Mouse (Mus musculus) ZHBTc4 (cell line): ENCODE data around the gene Vldlr.

Experiments
- DNase-seq: peaks from one replicate; pipeline ENCODE4 v3.0.0-alpha.2; 2011; ENCODE audit warnings: low read depth, low spot score

Gene Vldlr

DNA sequence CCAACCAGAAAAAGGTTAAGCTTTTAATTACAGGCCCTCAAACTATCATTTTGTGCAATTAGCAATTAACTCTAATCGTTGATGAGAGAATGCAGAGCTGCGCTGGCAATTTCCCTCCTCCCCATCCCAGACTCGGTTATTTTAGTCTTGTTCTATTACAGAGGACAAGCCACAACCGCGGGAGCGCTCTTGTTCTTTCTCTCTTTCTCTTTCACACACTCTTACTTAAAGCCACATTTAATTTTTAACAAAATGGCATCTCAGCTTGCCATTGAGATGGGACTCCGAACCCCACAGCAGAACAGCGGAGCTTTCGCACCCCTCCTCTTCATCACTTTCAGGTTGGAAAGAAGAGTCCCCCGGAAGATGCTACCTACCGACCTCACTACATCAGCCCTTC is at the start of gene Vldlr:
Vldlr (plus strand) TSS at position 167 of the 400 bp plus-strand sequence.
- DNase-seq = no peak

- DNase-seq = no peak
These were observed 48.5 kb upstream of the Vldlr start for GRCm38 (mm10) chr19:27167601-27168319.

DNA sequence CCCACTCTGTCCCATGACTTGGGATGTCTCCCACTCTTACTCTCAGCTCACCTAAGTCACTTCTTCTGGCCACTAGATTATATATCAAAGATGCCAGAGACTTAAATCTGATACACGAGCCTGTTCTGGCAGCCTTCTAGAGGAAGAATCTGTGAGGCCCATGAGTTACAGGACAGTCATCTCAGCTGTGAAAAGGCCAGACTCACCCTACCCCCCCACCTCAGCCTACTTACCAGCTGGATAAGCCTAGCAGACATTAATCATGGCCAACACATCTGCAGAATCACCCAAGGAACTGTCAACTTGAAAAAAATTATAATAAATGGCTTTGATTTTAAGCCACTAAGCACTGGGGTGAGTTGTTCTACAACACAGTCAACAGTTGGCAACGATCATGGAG is 42.4 kb upstream of the Vldlr start:
- DNase-seq = no peak

DNA sequence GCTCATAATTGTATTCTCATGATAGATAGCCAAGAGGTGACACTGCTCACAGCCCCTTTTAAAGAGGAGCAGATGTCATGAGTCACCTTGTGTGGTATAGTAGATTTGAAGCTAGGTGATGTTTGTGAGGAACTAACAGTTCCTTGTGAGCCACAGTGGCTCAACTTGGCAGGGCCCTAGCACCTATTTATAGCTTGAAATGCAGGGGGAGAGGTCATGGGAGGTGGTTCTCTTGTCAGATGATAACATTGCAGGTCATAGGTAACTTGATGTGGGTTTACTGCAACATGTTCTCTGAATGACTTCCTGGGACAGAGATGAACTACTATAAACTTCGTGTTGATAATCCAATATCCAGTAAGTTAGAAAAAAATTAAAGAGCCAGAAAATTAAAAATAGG is 40.7 kb upstream of the Vldlr start:
- no peak for DNase-seq

GRCm38 (mm10) chr19:27176558-27176957 is 39.7 kb upstream of the Vldlr start:
- no peak for DNase-seq

- DNase-seq = no peak
These were observed 38.0 kb upstream of the Vldlr start for GRCm38 (mm10) chr19:27178195-27178807.

GRCm38 (mm10) chr19:27180351-27181122 is 35.7 kb upstream of the Vldlr start:
- no peak for DNase-seq

GRCm38 (mm10) chr19:27183511-27183910 is 32.8 kb upstream of the Vldlr start:
- DNase-seq = no peak

- no peak for DNase-seq
These were observed 12.5 kb upstream of the Vldlr start for GRCm38 (mm10) chr19:27203711-27204238.

- DNase-seq = no peak
These were observed 5.3 kb upstream of the Vldlr start for GRCm38 (mm10) chr19:27210991-27211390.

DNA sequence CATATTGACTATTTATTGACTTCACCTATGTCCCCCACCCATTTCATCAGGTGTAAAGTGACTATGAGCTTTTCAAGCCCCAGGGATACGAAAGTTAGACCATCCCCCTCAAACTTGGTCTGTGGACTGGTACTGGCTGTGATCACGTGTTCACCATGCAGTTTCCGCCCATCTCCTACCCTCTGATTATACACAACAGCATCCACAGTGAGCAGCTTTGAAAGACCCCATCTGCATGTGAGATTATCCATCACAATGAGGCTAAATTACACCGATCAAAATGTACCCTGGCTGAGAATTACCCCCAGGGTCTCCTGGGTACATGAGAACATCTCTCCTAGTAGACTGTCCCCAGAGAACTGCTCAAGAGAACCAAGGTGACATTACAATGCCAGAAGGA is 688 bp upstream of the Vldlr start:
- peak; percentile 23 for DNase-seq

DNA sequence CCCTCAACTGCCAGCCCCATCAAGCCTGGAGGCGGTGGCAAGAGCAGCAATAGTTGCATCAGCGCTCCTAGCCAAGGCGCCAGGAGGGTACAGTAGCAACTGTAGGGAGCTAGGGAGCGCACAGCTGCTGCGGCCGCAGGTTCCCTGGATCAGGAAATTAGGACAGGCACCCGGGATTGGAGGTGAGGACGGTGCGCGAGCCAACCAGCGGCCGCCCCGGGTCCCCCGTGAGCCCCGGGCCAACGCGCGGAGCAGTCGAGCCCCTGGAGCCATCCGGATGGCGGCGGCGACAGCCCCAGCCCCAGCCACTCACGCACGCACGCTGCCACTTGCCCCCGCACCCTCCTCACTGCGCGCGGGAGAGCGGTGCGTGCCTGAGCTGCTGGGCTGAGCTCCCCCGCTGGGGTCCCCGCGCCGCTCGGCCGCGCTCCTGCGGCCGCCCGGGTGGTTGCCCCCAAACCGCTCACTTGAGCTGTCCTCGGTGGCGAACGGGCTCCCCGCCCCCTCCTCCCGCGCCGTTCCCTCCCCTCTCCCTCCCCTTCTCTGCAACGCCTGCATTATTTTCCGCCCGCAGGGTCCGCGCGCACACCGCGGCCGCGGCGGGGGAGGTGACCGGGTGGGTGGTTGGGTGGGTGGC is 601 bp downstream of the Vldlr start:
- peak; percentile 80 for DNase-seq

DNA sequence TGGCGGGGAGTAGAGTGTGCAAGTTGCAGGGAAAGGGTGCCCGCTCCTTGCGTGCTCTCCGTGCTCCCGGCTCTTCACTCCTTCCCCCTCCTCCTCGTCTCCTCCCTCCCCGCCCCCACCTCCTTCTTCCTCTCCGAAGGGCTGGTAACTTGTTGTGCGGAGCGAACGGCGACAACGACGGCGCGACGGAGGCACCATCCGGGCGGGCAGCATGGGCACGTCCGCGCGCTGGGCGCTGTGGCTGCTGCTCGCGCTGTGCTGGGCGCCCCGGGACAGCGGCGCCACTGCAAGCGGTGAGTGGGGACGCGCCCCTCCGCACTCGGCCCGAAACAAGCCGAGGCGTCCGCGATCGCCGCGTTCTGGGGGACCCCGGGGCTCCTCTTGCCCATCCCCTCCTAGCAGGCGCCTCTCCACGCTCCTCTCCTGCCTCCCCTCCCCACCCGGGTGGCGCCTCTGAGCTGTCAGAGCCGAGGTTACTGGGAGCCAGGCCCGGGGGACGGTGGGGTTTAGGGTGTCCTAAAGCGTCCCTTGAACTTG is 1.2 kb downstream of the Vldlr start:
- DNase-seq = peak; percentile 66

DNA sequence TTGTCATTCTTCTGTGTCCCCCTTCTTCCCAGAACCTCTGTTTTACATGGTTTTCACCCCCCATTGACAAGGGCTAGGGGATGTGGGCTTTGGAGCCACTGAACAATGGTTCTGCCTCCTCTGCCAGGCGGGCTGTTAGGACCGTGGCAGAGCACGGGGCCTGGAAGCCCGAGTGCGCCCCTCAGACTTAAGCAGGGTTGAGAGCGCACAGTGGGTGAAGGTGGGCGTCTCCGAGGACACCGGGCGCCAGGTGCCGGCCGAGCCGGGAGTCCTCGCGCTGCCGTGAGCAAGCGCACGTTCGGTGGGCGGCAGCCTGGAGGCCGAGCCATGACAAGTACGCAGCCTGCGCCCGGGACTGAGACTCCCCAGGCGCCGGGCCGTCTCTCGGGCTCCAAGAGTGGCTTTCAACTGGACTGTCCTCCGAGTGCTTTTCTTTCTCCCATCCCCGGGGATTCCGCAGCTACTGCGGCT is 1.7 kb downstream of the Vldlr start:
- peak; percentile 50 for DNase-seq

DNA sequence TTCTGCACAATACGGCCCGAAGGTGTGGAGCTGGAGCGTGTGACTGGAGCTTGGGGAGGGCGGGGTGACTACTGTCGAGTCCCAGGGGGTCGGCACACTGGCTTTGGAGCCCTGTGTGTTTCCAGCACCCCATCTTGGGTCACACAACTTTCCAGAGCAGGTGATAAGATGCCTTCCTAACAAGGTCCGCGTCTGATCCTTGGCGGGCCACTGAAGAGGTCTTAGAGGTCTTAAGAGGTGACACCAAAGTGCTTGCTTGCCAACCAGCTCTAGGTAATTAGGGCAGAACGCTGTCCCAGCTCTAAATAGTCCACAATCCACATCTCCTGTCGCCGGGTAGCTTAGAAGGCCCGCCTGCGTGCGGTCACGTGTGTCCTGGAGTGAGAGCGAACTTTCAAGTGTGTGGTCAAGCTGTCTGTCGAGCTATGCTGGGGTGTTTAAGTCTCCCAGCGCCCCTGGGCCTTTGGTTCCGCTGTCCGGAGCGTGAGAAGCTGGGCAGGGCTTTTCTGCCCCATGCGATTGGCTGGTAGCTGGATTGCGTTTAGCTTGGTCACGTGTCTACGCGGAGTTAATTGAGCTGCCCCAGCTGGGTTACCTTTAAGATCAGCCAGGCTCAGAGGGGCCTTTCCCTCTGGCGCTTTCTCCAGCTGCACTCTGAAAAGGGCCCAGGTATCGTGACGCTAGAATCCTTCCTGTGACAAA is 2.4 kb downstream of the Vldlr start:
- peak; percentile 59 for DNase-seq

DNA sequence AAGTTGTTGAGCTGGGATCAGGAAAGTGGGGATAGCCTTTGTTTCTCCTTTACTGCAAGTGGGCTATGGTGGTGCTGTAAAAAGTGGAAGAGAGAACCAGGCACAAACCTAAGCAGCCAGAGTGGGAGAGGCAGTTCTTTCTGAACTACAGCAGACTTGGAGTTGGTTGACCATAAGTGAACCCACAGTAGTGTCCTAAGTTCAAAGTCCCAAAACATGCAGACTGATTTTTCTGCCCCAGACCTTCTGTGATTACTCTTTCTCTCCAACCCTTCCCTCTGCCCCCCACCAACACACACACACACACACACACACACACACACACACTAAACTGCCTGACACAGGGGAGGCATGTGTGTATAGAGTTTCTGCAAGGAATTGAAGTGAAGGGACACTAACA is 3.3 kb downstream of the Vldlr start:
- DNase-seq = no peak

DNA sequence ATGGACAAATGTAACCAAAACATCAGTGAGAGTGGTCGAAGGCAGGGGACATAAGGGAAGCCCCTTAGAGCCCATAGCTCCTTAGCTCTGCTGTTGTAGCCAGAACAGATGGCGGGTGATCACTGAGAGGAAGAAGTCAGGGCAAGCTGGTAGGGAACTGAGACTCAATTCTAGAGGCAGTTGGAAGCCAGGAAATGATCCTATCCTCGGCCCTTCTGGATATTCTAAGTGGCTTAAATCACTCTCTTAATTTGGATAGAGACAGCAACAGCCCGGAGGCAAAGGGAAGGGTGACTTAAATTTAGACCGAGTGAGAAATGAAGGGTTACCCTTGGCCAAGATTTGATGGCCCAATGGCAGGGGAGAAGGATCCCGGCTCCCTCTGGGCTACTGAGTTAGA is 6.8 kb downstream of the Vldlr start:
- DNase-seq = no peak

DNA sequence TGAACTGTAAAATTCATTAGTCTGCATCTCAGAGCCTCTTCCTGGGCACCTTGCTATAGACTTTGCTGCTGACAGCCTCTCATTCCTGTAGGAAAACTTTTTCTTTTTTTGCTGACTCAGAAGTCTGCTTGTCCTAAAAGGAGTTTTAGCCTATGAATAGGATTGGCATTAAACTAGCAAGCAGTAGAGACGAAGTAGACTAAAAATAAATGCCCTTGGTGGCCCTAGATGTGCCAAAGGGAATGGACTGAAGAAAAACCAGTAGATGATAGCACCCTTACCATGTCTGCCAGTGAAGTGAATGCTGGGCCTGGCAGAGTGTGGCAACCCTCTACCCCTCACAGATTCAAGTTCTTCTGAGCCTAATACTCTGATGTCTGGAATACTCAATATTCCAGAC is 8.1 kb downstream of the Vldlr start:
- no peak for DNase-seq

DNA sequence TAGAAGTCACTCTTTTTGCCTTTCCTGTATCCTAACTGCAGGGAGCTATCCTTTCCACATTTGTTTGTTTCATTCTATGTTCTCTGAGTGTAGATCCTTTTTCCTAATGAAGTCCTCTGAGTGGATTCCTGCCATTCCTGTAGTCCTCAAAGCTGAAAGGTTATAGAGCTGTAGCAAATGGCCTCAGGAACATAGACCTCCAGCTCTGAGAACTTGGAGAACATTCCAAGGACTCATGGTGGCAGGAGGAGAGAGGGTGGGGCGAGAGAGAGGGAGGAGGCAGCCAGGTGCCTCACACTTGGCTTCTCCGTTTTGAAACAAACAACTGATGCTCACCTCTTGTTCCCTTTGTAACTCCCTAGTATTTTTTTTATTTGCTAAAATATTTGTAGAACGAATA is 10.3 kb downstream of the Vldlr start:
- DNase-seq = no peak

- DNase-seq = no peak
These were observed 10.8 kb downstream of the Vldlr start for GRCm38 (mm10) chr19:27227131-27227530.

GRCm38 (mm10) chr19:27228254-27228653 is 12.0 kb downstream of the Vldlr start:
- no peak for DNase-seq
